Mouse (Mus musculus) thymus, postnatal 10 days (tissue): ENCODE results near the gene Slc17a7.

Source experiments
- DNase-seq, 2 experiments: peaks; one replicate each; pipeline ENCODE4 v3.0.0; 2021; ENCODE audit warnings: low spot score in 2 of 2

Gene Slc17a7

GRCm38 (mm10) chr7:45198961-45199360, 35.2 kb downstream of the Slc17a7 start:
- no peak for DNase-seq

- DNase-seq, result no peak
These were observed 38.9 kb downstream of the Slc17a7 start for GRCm38 (mm10) chr7:45202654-45203053.

DNA sequence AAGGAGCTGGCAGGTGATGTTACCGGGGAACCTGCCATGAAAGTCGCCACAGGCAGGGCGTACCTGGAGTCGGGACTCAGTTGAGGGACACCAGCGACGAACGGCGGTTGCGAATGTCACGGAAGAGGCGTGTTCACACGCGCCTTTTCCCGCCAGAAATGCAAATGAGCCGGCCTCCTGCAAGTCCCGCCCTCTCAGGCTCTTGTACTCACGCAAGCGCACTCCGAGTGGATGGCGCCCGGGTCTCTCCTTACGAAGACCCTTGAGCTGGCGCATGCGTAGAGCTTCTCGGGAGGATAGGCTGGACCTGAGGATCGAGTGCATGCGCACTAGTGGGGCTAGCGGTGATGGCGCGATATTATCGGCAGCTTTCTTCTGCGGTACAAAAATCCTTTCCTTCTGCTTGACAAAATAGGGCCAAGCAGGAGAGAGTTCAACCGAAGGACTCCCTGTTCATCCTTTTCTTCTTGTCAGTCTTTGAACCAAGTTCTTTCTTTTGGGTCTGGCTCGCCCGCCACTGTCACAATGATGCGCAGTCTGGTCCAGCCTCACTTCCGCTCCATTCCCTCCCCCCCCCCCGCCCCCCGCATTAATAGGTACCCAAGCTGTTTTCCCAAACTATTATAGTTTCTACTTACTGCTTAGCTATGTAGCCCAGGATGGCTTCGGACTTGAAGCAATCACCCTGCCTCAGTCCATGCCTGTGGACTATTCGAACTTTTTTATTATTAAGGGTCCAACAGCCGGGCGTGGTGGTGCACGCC, 40.8 kb downstream of the Slc17a7 start, which contains the start of gene Ccdc155:
Gene Ccdc155 (minus strand): TSS at position 513 of the 764 bp plus-strand sequence.
- DNase-seq, result peak; percentile 91 to 92

- no peak for DNase-seq
These were observed 44.5 kb downstream of the Slc17a7 start for GRCm38 (mm10) chr7:45208260-45208659.

GRCm38 (mm10) chr7:45211070-45211469, 47.3 kb downstream of the Slc17a7 start:
- DNase-seq, result no peak

DNA sequence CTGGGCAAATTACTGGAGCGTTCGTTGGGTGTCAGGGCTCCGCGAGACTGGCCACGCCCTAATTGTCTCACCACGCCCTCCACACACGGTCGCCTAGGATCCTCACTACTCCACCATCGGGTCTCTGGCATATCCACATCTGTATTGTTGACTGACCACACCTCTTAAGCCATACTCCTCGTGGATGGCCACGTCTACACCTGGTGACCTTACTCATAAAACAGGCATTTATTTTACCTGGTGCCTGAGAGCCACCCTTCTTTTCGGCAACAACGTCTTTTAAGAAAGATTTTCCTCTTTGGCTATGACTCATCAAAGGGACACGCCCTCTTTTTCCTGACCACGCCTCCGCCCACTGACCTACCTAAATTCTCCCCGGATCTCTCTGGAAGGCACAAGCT, 48.1 kb downstream of the Slc17a7 start, which contains the start of gene Dkkl1:
Gene Dkkl1 (minus strand): TSS at position 297 of the 401 bp plus-strand sequence.
- no peak for DNase-seq

GRCm38 (mm10) chr7:45212356-45212755, 48.6 kb downstream of the Slc17a7 start:
- no peak for DNase-seq

DNA sequence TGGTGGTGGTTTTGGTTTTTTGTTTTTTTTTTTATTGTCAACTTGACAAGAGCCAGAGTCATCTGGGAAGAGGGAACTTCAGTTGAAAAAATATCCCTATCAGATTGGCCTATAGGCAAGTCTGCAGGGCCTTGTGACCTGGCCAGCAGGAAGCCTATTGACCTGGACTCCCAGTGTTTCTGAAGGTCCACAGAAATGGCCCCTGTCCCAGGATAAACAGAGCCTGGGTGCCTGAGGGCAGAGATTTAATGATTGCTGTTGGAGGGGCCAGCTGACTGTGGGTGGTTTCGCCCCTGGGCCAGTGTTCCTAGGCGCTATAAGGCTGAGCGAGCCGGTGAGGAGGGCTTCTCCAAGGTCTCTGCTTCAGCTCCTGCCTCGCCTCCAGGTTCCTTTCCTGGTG, 50.0 kb downstream of the Slc17a7 start:
- DNase-seq, result no peak

GRCm38 (mm10) chr7:45215673-45216441, 52.1 kb downstream of the Slc17a7 start, which contains the start of gene Tead2:
Gene Tead2, plus strand, starts transcription at chr7:45215753.
- no peak for DNase-seq

DNA sequence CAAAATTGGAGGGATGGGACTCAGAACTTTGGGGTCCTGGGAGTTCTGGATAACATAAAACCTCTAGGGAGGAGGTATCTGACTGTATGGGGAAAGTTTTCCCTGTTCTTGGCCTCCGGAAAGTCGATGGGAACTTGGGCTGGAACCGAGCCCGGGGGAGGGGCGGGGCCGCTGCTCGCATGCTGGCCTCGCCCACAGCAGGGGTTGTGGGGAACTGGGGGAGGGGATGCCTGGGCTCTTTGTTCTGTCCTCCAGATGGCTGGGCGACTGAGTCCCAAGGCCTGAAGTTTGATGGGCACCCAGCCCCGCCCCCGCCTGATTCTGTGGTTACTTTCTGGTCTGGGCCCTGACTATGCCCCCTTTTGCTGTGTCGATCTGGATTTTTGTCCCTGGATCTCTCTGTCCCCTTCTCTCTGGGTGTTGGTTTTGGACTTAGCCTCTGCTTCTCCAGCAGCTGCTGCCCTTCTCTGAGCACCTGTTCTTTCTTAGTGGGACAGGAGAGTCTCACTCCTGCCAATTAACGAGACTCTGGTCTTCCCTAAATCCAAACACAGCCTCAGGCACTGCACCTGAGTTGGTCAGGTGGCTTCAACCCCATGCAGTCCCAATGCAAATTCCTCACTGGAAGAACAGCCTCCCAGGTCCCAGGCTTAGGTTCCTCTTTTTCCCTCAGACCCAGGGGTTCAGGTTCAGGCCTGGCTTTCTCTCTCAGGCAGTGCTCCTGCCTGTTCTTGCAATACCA, 52.9 kb downstream of the Slc17a7 start:
- no peak for DNase-seq

GRCm38 (mm10) chr7:45221680-45222079, 57.9 kb downstream of the Slc17a7 start:
- no peak for DNase-seq

GRCm38 (mm10) chr7:45224826-45225225, 61.1 kb downstream of the Slc17a7 start:
- DNase-seq, result no peak
